Mouse (Mus musculus) hindbrain, embryonic 13.5 days (tissue): ENCODE measurements around the gene Heca. TPM values are rescaled to one million over a fixed set of nuclear protein-coding genes. Genes with fewer than 3 reads are reported as not detected.
"Not testable (repeated sequence)": the region's sequence is repeated elsewhere in the genome, so short reads cannot be mapped to it uniquely, and the experiment has no call there.

ENCODE experiments used
- ATAC-seq: fragments of 200-750 bp; cut with Nextera tagmentation; 2 replicates; pipeline ENCODE4 v1.8.0; 2017; ENCODE audit warnings: moderate TSS enrichment; ENCODE audit not compliant: low FRiP score
- H3K27ac ChIP-seq: fragments of 300-500 bp; sonication (generic); 2 replicates; pipeline ENCODE4 v1.5.1; 2015; ENCODE audit warnings: inconsistent platforms, mild to moderate bottlenecking, moderate library complexity
- H3K27me3 ChIP-seq: fragments of 300-500 bp; sonication (generic); 2 replicates; pipeline ENCODE4 v1.6.1; 2015; ENCODE audit warnings: mild to moderate bottlenecking, inconsistent platforms
- H3K36me3 ChIP-seq: fragments of 300-500 bp; sonication (generic); 2 replicates; pipeline ENCODE4 v1.6.1; 2015; ENCODE audit warnings: mild to moderate bottlenecking, inconsistent platforms
- H3K4me1 ChIP-seq: fragments of 300-500 bp; sonication (generic); replicated peaks from 2 replicates; pipeline ENCODE4 v1.6.1; 2015; ENCODE audit warnings: inconsistent platforms
- H3K4me2 ChIP-seq: fragments of 300-500 bp; sonication (generic); 2 replicates; pipeline ENCODE4 v1.6.1; 2015; ENCODE audit warnings: inconsistent platforms, mild to moderate bottlenecking, moderate library complexity
- H3K4me3 ChIP-seq: fragments of 300-500 bp; sonication (generic); 2 replicates; pipeline ENCODE4 v1.5.1; 2015; ENCODE audit warnings: mild to moderate bottlenecking, inconsistent platforms
- H3K9ac ChIP-seq: fragments of 300-500 bp; sonication (generic); 2 replicates; pipeline ENCODE4 v1.6.1; 2015; ENCODE audit warnings: mild to moderate bottlenecking, inconsistent platforms
- H3K9me3 ChIP-seq: fragments of 300-500 bp; sonication (generic); 2 replicates; pipeline ENCODE4 v1.6.1; 2016; ENCODE audit warnings: inconsistent platforms
- WGBS: fragments of 180-500 bp; shearing (Covaris S2); methylation state at CpG from one replicate; pipeline ENCODE4 v1.1.7; 2015; 5-methylcytosine and 5-hydroxymethylcytosine counted together
- polyA plus RNA-seq: library from polyadenylated mRNA; unstranded; fragments of >200 nt; fragmentation: Nextera tagmentation; extraction: Ambion mirVana; gene quantifications from 2 replicates; pipeline ENCODE4 v1.2.1, GENCODE M21; 2015

The Heca gene
- polyA plus RNA-seq, 1 experiment from 2014 or later, result 5.4 TPM

GRCm38 (mm10) chr10:17931157-17931556 lies 16.7 kb downstream of the Heca start:
- Histone ChIP-seq H3K36me3 (no peaks in the 10 kb centered on the region), H3K4me1 (peaks cover 9% of the 10 kb centered on the region), H3K9me3 (no peaks in the 10 kb centered on the region), H3K27me3 (no peaks in the 10 kb centered on the region), H3K27ac (no peak overlapping the region), H3K9ac (no peak overlapping the region), H3K4me2 (no peak overlapping the region), H3K4me3 (no peak overlapping the region)
- ATAC-seq, result no peak
- WGBS, result 79% methylated on average over 1 of the region's 1 CpGs

GRCm38 (mm10) chr10:17930445-17931083 lies 17.3 kb downstream of the Heca start:
- no peaks in the 10 kb centered on the region for H3K9me3 ChIP-seq
- H3K27me3 ChIP-seq, result no peaks in the 10 kb centered on the region
- no peak overlapping the region for H3K4me3 ChIP-seq
- no peaks in the 10 kb centered on the region for H3K36me3 ChIP-seq
- H3K4me2 ChIP-seq, result no peak overlapping the region
- H3K27ac ChIP-seq, result 0 out of 2 replicates have a peak overlapping the region, but pooled peaks have one; percentile 12
- H3K9ac ChIP-seq, result no peak overlapping the region
- no peak for ATAC-seq
- peaks cover 9% of the 10 kb centered on the region for H3K4me1 ChIP-seq
- WGBS, result 60% methylated on average over 6 of the region's 6 CpGs

GRCm38 (mm10) chr10:17925200-17925599 lies 22.7 kb downstream of the Heca start:
- H3K36me3 ChIP-seq, result no peaks in the 10 kb centered on the region
- ATAC-seq, result no peak
- no peaks in the 10 kb centered on the region for H3K9me3 ChIP-seq
- 0 out of 2 replicates have a peak, but pooled peaks cover under 1% of the 10 kb centered on the region for H3K4me1 ChIP-seq
- WGBS, result 97% methylated on average over 3 of the region's 3 CpGs
- H3K27ac ChIP-seq, result no peak overlapping the region
- no peak overlapping the region for H3K9ac ChIP-seq
- H3K4me2 ChIP-seq, result no peak overlapping the region
- H3K27me3 ChIP-seq, result no peaks in the 10 kb centered on the region
- H3K4me3 ChIP-seq, result no peak overlapping the region

- Histone ChIP-seq H3K27me3 (no peaks in the 10 kb centered on the region), H3K27ac (no peak overlapping the region), H3K9me3 (no peaks in the 10 kb centered on the region), H3K36me3 (no peaks in the 10 kb centered on the region), H3K4me1 (peaks cover 3% of the 10 kb centered on the region; the same call in 1 of the 2 replicates), H3K4me2 (no peak overlapping the region), H3K4me3 (no peak overlapping the region), H3K9ac (no peak overlapping the region)
- WGBS, result 86% methylated on average over 3 of the region's 3 CpGs
- ATAC-seq, result no peak
Observed at GRCm38 (mm10) chr10:17924166-17924565, 23.7 kb downstream of the Heca start.

GRCm38 (mm10) chr10:17921381-17921780 lies 26.5 kb downstream of the Heca start:
- 73% methylated on average over 4 of the region's 4 CpGs for WGBS
- Histone ChIP-seq H3K36me3 (no peaks in the 10 kb centered on the region), H3K4me1 (peaks cover 3% of the 10 kb centered on the region; the same call in 1 of the 2 replicates), H3K9me3 (no peaks in the 10 kb centered on the region), H3K27ac (no peak overlapping the region), H3K4me2 (no peak overlapping the region), H3K4me3 (no peak overlapping the region), H3K9ac (no peak overlapping the region), H3K27me3 (no peaks in the 10 kb centered on the region)
- no peak for ATAC-seq

- peaks cover 3% of the 10 kb centered on the region; the same call in 1 of the 2 replicates for H3K4me1 ChIP-seq
Observed at GRCm38 (mm10) chr10:17919971-17920370, 27.9 kb downstream of the Heca start.

GRCm38 (mm10) chr10:17919032-17919431 lies 28.8 kb downstream of the Heca start:
- 86% methylated on average over 2 of the region's 2 CpGs for WGBS
- no peak overlapping the region for H3K4me2 ChIP-seq
- H3K9ac ChIP-seq, result no peak overlapping the region
- no peaks in the 10 kb centered on the region for H3K9me3 ChIP-seq
- H3K36me3 ChIP-seq, result peaks cover 12% of the 10 kb centered on the region
- no peak overlapping the region for H3K27ac ChIP-seq
- no peak overlapping the region for H3K4me3 ChIP-seq
- no peaks in the 10 kb centered on the region for H3K27me3 ChIP-seq
- peaks cover 3% of the 10 kb centered on the region; the same call in 1 of the 2 replicates for H3K4me1 ChIP-seq
- ATAC-seq, result no peak

More at GRCm38 (mm10) chr10:17919971-17920370, 27.9 kb downstream of the Heca start:
- no peaks in the 10 kb centered on the region for H3K27me3 ChIP-seq
- H3K9ac ChIP-seq, result no peak overlapping the region
- no peak overlapping the region for H3K27ac ChIP-seq
- H3K4me2 ChIP-seq, result no peak overlapping the region
- H3K9me3 ChIP-seq, result no peaks in the 10 kb centered on the region
- ATAC-seq, result no peak
- peaks cover 9% of the 10 kb centered on the region for H3K36me3 ChIP-seq
- 81% methylated on average over 5 of the region's 5 CpGs for WGBS
- no peak overlapping the region for H3K4me3 ChIP-seq

GRCm38 (mm10) chr10:17908731-17909130 lies 39.1 kb downstream of the Heca start:
- WGBS, result 81% methylated on average over 4 of the region's 4 CpGs
- no peak for ATAC-seq
- no peak overlapping the region for H3K27ac ChIP-seq
- no peak overlapping the region for H3K9ac ChIP-seq
- H3K4me2 ChIP-seq, result no peak overlapping the region
- no peak overlapping the region for H3K4me3 ChIP-seq
- H3K27me3 ChIP-seq, result no peaks in the 10 kb centered on the region
- H3K36me3 ChIP-seq, result peaks cover 35% of the 10 kb centered on the region
- no peaks in the 10 kb centered on the region for H3K4me1 ChIP-seq
- H3K9me3 ChIP-seq, result peaks cover 5% of the 10 kb centered on the region; the same call in 1 of the 2 replicates

GRCm38 (mm10) chr10:17906405-17906804 lies 41.5 kb downstream of the Heca start:
- not testable (repeated sequence) for H3K4me1 ChIP-seq, H3K9me3 ChIP-seq, ATAC-seq, H3K9ac ChIP-seq, H3K27ac ChIP-seq, H3K27me3 ChIP-seq, H3K4me2 ChIP-seq, H3K4me3 ChIP-seq
- 94% methylated on average over 3 of the region's 3 CpGs for WGBS
- peaks cover 42% of the 10 kb centered on the region for H3K36me3 ChIP-seq

GRCm38 (mm10) chr10:17903449-17903848 lies 44.4 kb downstream of the Heca start:
- H3K4me3 ChIP-seq, result no peak overlapping the region
- no peak overlapping the region for H3K9ac ChIP-seq
- H3K4me2 ChIP-seq, result no peak overlapping the region
- no peak for ATAC-seq
- H3K4me1 ChIP-seq, result no peaks in the 10 kb centered on the region
- peaks cover 53% of the 10 kb centered on the region for H3K36me3 ChIP-seq
- WGBS, result 90% methylated on average over 2 of the region's 2 CpGs
- no peaks in the 10 kb centered on the region for H3K27me3 ChIP-seq
- peaks cover 5% of the 10 kb centered on the region; the same call in 1 of the 2 replicates for H3K9me3 ChIP-seq
- H3K27ac ChIP-seq, result no peak overlapping the region

GRCm38 (mm10) chr10:17880724-17881123 lies 67.1 kb downstream of the Heca start:
- 84% methylated on average over 2 of the region's 2 CpGs for WGBS
- no peaks in the 10 kb centered on the region for H3K9me3 ChIP-seq

GRCm38 (mm10) chr10:17880038-17880437 lies 67.8 kb downstream of the Heca start:
- no peak overlapping the region for H3K4me3 ChIP-seq
- no peaks in the 10 kb centered on the region for H3K36me3 ChIP-seq
- H3K27me3 ChIP-seq, result no peaks in the 10 kb centered on the region
- no peaks in the 10 kb centered on the region for H3K9me3 ChIP-seq
- H3K27ac ChIP-seq, result no peak overlapping the region
- 88% methylated on average over 3 of the region's 3 CpGs for WGBS
- H3K4me1 ChIP-seq, result peaks cover 2% of the 10 kb centered on the region
- no peak for ATAC-seq
- no peak overlapping the region for H3K4me2 ChIP-seq
- no peak overlapping the region for H3K9ac ChIP-seq

More at GRCm38 (mm10) chr10:17880724-17881123, 67.1 kb downstream of the Heca start:
- ATAC-seq, result no peak
- Histone ChIP-seq H3K4me2 (no peak overlapping the region), H3K27me3 (no peaks in the 10 kb centered on the region), H3K4me3 (no peak overlapping the region), H3K4me1 (peaks cover 2% of the 10 kb centered on the region), H3K9ac (no peak overlapping the region), H3K27ac (no peak overlapping the region), H3K36me3 (no peaks in the 10 kb centered on the region)
